Mouse (Mus musculus) midbrain, embryonic 16.5 days (tissue): ENCODE results near the gene Ttc7b. TPM values are rescaled to one million over a fixed set of nuclear protein-coding genes. Genes with fewer than 3 reads are reported as not detected.

Experiments used
- ATAC-seq: fragments of 200-750 bp; cut with Nextera tagmentation; 2 replicates; pipeline ENCODE4 v1.8.0; 2017; ENCODE audit warnings: moderate TSS enrichment
- H3K27ac ChIP-seq: fragments of 300-500 bp; sonication (generic); 2 replicates; pipeline ENCODE4 v1.5.1; 2014; ENCODE audit warnings: mild to moderate bottlenecking, low read length, mixed read lengths
- H3K27me3 ChIP-seq: fragments of 300-500 bp; sonication (generic); 2 replicates; pipeline ENCODE4 v1.6.1; 2014; ENCODE audit warnings: low read depth, low read length, mixed read lengths; ENCODE audit not compliant: control insufficient read depth, insufficient read depth
- H3K36me3 ChIP-seq: fragments of 300-500 bp; sonication (generic); 2 replicates; pipeline ENCODE4 v1.6.1; 2014; ENCODE audit warnings: mild to moderate bottlenecking, low read length, moderate library complexity, mixed read lengths; ENCODE audit not compliant: control insufficient read depth, insufficient read depth
- H3K4me1 ChIP-seq: fragments of 300-500 bp; sonication (generic); 2 replicates; pipeline ENCODE4 v1.6.1; 2014; ENCODE audit warnings: mild to moderate bottlenecking, low read length, mixed read lengths; ENCODE audit not compliant: control insufficient read depth, insufficient read depth
- H3K4me2 ChIP-seq: fragments of 300-500 bp; sonication (generic); 2 replicates; pipeline ENCODE4 v1.6.1; 2014; ENCODE audit warnings: mild to moderate bottlenecking, low read length, mixed read lengths
- H3K4me3 ChIP-seq: fragments of 300-500 bp; sonication (generic); 2 replicates; pipeline ENCODE4 v1.5.1; 2014; ENCODE audit warnings: low read depth, mild to moderate bottlenecking, low read length, moderate library complexity, mixed read lengths
- H3K9ac ChIP-seq: fragments of 300-500 bp; sonication (generic); 2 replicates; pipeline ENCODE4 v1.6.1; 2014; ENCODE audit warnings: low read depth, low read length, mixed read lengths
- H3K9me3 ChIP-seq: fragments of 300-500 bp; sonication (generic); replicated peaks from 2 replicates; pipeline ENCODE4 v1.6.1; 2014; ENCODE audit warnings: mild to moderate bottlenecking, low read length, mixed read lengths; ENCODE audit not compliant: control insufficient read depth, poor library complexity, severe bottlenecking
- WGBS: fragments of 180-500 bp; shearing (Covaris S2); extraction: QIAGEN DNeasy Blood & Tissue Kit; methylation state at CpG from one replicate; pipeline ENCODE4 v1.1.7; 2014; 5-methylcytosine and 5-hydroxymethylcytosine counted together
- polyA plus RNA-seq: library from polyadenylated mRNA; unstranded; fragments of >200 nt; fragmentation: Nextera tagmentation; extraction: Ambion mirVana; gene quantifications from 2 replicates; pipeline ENCODE4 v1.2.1, GENCODE M21; 2015

Gene Ttc7b
- polyA plus RNA-seq, 1 experiment from 2014 or later = 7.2 TPM

DNA sequence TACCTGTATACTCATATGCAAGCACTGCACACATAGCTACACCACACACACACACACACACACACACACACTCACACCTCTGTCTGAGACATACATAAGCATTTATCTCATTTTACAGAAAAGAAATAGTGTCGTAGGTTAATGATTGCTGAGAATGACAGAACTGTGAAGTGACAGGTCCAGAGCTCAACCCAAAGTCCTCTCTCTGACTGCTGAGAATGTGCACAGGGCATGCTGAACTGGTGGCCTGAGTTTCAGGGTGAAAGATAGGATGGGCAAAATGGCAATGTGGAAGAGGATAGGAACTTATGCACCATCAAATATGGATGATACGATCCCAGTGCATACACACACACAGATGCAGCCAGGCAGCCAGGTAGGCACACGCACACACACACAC is 120.5 kb downstream of the Ttc7b start:
- H3K4me1 ChIP-seq = peaks cover 15% of the 10 kb centered on the region
- H3K4me2 ChIP-seq = no peak overlapping the region
- H3K4me3 ChIP-seq = no peak overlapping the region
- WGBS = 96% methylated on average over 3 of the region's 3 CpGs
- peaks cover 5% of the 10 kb centered on the region; the same call in 1 of the 2 replicates for H3K36me3 ChIP-seq
- H3K27ac ChIP-seq = no peak overlapping the region
- no peaks in the 10 kb centered on the region for H3K9me3 ChIP-seq
- ATAC-seq = no peak
- H3K9ac ChIP-seq = no peak overlapping the region
- H3K27me3 ChIP-seq = no peaks in the 10 kb centered on the region

DNA sequence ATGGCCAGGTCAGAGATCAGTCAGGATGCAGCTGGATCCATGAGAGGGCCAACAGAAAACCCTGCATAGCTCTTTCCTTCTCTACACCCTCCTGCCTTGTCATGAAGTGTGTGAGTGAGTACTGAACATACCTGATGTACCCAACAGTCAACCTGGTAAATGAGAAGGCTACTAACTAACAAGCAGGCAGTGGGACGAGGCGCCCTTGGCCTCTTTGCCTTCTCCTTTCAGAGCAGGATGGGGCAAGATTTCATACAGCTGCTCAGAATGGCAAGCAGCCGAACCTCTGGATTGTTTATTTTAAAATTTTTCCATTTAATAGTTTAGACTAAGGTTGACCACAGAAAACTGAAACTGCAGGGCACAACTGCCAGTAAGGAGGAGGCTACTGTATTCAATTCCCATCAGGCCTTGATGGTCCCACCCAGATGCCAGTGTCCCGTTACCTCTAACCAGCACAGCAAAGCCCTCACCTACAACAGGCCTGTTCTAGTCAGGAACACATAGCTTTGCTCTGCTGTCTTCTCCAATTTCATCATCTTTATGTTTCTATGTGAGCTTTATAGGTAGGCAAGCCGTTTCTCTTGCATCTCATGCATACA is 121.4 kb downstream of the Ttc7b start:
- Histone ChIP-seq H3K27me3 (no peaks in the 10 kb centered on the region), H3K36me3 (peaks cover 8% of the 10 kb centered on the region; the same call in 1 of the 2 replicates), H3K4me1 (peaks cover 15% of the 10 kb centered on the region), H3K4me2 (no peak overlapping the region), H3K9me3 (no peaks in the 10 kb centered on the region), H3K4me3 (no peak overlapping the region), H3K9ac (no peak overlapping the region), H3K27ac (peak overlapping the region; percentile 60; the same call in 1 of the 2 replicates)
- WGBS = 89% methylated on average over 5 of the region's 5 CpGs
- no peak for ATAC-seq

DNA sequence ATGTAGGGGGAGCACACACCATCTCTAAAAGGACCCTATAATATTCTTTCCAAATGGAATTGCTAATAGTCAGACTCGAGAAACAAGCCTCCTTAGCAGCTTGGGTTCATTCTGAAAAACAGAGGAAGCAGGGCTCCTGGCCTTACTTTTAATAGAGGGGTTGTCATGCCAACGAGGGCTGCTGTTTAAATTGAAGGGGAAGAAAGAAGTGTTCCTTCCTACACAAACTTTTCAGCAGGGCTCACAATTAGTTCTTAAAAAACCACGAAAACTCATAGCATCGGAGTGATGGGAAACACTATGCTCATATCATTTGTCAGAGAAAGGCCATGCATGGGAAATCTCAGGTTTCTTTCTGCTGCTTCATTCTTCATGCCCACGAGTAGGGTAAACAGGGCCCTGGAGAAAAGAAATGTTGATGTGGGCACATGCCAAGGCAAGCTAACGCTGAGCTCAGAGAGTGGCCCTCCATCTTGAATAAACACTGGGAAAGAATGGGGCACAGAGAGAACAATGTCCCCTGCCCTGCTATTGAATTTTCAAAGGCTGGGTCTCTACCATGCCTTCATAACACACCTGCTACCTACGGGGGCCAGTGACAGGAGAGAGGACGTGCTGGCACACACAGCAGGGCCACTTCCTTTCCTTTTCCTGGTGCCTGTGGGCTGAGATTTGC is 122.2 kb downstream of the Ttc7b start:
- Histone ChIP-seq H3K4me2 (no peak overlapping the region), H3K36me3 (peaks cover 8% of the 10 kb centered on the region; the same call in 1 of the 2 replicates), H3K27me3 (no peaks in the 10 kb centered on the region), H3K9me3 (no peaks in the 10 kb centered on the region), H3K4me3 (no peak overlapping the region), H3K9ac (no peak overlapping the region), H3K27ac (peak overlapping the region; percentile 60), H3K4me1 (peaks cover 15% of the 10 kb centered on the region)
- ATAC-seq = 0 out of 2 replicates have a peak, but pooled peaks have one; percentile 16
- 60% methylated on average over 8 of the region's 8 CpGs for WGBS

DNA sequence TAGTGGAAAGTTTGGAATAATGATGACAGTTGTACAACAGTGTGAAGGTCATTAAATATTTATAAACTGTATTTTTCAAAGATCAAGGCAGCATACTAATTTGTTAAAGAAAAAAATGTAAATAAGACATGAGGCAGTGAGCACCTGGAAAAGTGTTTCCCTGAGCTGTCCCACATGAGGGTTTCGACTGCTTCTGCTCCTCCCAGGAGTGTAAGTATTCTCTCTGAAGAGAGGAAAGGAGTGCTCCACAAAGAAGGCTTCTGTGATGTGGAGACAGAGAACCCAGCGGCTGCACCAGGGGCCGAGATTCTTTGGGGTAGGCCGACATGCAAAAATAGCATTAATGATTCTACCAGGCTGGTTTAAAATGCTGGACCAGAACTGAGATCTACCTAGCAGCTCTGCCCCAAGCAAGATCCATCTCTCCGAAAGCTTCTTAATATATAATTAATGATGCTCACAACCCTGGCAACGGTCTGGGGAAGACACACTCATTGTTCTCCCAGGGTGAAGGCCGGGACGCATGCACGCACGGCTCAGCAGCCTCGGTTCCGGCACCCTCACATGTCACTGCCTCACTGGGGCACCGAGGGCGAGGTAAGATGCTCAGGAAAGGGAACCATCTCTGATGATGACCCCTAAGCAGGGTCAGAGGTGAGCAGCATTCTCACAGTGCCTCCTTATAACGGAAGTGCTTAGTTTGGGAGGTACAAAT is 123.0 kb downstream of the Ttc7b start:
- H3K4me2 ChIP-seq = no peak overlapping the region
- H3K27ac ChIP-seq = peak overlapping the region; percentile 69
- H3K27me3 ChIP-seq = no peaks in the 10 kb centered on the region
- no peak overlapping the region for H3K9ac ChIP-seq
- no peak overlapping the region for H3K4me3 ChIP-seq
- peaks cover 15% of the 10 kb centered on the region for H3K4me1 ChIP-seq
- ATAC-seq = peak; percentile 52
- no peaks in the 10 kb centered on the region for H3K9me3 ChIP-seq
- peaks cover 8% of the 10 kb centered on the region; the same call in 1 of the 2 replicates for H3K36me3 ChIP-seq
- 59% methylated on average over 15 of the region's 15 CpGs for WGBS

DNA sequence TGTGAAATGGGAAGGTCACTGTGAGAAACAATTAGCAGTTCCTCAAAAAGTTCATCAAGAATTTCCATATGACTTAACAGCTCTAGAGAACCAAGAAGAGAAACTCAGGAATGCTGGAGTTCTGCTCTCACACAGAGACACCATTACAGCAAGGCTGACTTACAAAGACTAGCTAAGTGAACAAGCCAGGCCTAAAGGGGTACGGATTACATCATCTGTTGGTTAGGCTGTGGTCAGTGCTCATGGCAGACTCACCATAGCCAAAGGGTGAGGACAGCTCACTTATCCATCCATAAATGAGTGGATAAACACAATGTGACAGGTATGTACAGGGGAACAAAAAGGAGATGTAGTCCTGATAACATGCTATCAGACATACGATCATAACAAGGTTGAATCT is 123.8 kb downstream of the Ttc7b start:
- no peak overlapping the region; the same call in 1 of the 2 replicates for H3K27ac ChIP-seq
- 87% methylated on average over 2 of the region's 2 CpGs for WGBS
- H3K36me3 ChIP-seq = peaks cover 7% of the 10 kb centered on the region; the same call in 1 of the 2 replicates
- H3K9me3 ChIP-seq = no peaks in the 10 kb centered on the region
- H3K4me1 ChIP-seq = peaks cover 15% of the 10 kb centered on the region
- no peak for ATAC-seq
- H3K9ac ChIP-seq = no peak overlapping the region
- no peaks in the 10 kb centered on the region for H3K27me3 ChIP-seq
- no peak overlapping the region for H3K4me3 ChIP-seq
- no peak overlapping the region for H3K4me2 ChIP-seq

DNA sequence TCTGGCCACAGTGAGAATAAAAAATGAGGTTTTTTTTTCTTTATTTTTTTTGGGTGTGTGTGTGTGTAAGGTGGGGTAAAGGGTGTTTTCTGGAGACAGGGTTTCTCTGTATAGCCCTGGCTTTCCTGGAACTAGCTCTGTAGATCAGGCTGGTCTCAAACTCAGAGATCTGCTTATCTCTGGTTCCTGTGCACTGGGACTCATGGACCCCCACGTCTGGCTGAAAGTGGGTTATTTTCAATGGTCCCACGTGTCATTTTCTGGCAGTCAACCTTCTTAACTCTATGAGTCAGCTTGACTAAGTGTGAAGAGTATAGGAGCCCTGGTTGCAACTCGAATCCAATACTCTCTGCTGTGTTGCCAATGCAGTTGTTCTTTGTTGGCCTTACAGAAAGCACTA is 127.1 kb downstream of the Ttc7b start:
- H3K4me3 ChIP-seq = no peak overlapping the region
- H3K4me1 ChIP-seq = peaks cover 9% of the 10 kb centered on the region
- WGBS = 87% methylated on average over 3 of the region's 3 CpGs
- 0 out of 2 replicates have a peak, but pooled peaks cover 4% of the 10 kb centered on the region for H3K36me3 ChIP-seq
- no peak for ATAC-seq
- H3K9me3 ChIP-seq = no peaks in the 10 kb centered on the region
- no peak overlapping the region for H3K9ac ChIP-seq
- no peaks in the 10 kb centered on the region for H3K27me3 ChIP-seq
- H3K27ac ChIP-seq = no peak overlapping the region
- H3K4me2 ChIP-seq = no peak overlapping the region

DNA sequence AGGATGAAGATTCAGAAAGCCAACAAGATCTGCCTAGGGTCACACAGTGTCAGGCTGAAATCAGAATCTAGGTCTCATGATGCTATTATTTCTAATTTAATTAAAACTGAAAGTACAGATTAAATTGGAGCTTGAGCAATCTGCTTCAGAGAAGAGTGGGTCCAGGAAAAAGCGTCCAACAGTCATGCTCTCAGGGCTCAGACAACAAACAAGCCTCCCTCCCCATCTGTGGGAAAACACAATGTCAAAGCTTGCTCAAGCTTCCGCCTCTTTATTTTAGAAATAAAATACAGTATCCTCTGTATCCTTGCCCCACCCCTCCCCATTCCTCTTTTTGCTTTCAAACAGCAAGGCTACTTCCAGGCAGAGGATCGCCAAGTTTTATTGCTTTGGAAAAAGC is 127.5 kb downstream of the Ttc7b start:
- WGBS = 86% methylated on average over 3 of the region's 3 CpGs
- Histone ChIP-seq H3K27ac (no peak overlapping the region), H3K36me3 (0 out of 2 replicates have a peak, but pooled peaks cover 4% of the 10 kb centered on the region), H3K4me3 (no peak overlapping the region), H3K4me2 (no peak overlapping the region), H3K9me3 (no peaks in the 10 kb centered on the region), H3K27me3 (no peaks in the 10 kb centered on the region), H3K4me1 (peaks cover 7% of the 10 kb centered on the region; the same call in 1 of the 2 replicates), H3K9ac (no peak overlapping the region)
- no peak for ATAC-seq

DNA sequence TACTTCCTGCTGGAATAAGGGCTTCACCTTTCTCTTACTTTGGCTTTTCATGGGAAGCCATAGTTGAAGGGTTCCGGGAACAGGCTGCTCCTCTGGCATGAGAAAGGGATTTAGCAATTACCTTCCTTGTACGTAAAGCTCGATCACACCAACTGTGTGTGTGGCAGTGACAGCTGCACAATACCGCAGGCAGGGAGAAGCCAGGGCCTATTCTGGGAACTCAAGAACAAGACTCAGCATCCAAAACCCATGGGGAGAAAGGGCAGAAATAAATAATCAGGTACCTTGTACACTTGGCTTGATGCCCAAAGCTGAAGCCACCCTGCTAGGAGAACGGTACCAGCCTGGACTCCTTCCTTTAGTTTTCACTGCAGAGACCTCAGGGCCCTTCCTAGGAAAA is 128.2 kb downstream of the Ttc7b start:
- ATAC-seq = no peak
- H3K27ac ChIP-seq = no peak overlapping the region
- H3K4me1 ChIP-seq = peaks cover 3% of the 10 kb centered on the region; the same call in 1 of the 2 replicates
- H3K9ac ChIP-seq = no peak overlapping the region
- H3K27me3 ChIP-seq = no peaks in the 10 kb centered on the region
- WGBS = 47% methylated on average over 5 of the region's 5 CpGs
- H3K4me3 ChIP-seq = no peak overlapping the region
- H3K9me3 ChIP-seq = no peaks in the 10 kb centered on the region
- no peak overlapping the region for H3K4me2 ChIP-seq
- 0 out of 2 replicates have a peak, but pooled peaks cover 7% of the 10 kb centered on the region for H3K36me3 ChIP-seq
